Mouse (Mus musculus): ENCODE measurements around the gene Gm4450.
"Not testable (repeated sequence)": the region's sequence is repeated elsewhere in the genome, so short reads cannot be mapped to it uniquely, and the experiment has no call there.

GRCm38 (mm10) chr3:98494184-98494583 is 37.3 kb upstream of the Gm4450 start:
- not testable (repeated sequence) for TF ChIP-seq CTCF (conservative IDR thresholded peaks at IDR 0.05; ENCODE audit: low read length); NANOG (IDR thresholded peaks at IDR 0.05; ENCODE audit: borderline replicate concordance, low read length)

All from E14TG2a.4 (cell line).